Mouse (Mus musculus) A20 (cell line): ENCODE results near the gene Evc2.
A peak's percentile ranks its signal among the peaks of the same experiment; 100 is the strongest.

Experiments
- DNase-seq: peaks from one replicate; pipeline ENCODE4 v3.0.0-alpha.2; 2011; ENCODE audit warnings: low read depth, low spot score

Gene Evc2

DNA sequence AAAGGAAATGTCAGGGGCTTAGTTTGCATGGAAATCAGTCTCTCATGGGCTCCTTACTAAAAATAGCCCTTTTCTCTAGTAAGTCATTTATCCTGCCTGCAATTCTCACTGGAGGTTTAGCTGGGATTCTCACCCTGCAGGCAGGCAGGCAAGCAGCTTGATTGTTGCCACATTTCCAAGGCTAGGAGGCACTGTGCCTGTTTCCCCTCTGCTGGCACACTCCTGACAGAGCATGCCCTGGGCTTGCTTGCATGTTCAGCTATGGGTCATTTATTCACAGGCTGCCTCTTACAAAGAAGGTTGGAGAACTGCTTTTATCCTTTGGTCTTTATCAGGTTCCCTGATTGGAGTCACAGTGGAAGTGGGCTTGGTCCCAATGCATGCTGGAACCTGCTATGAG is 27.5 kb downstream of the Evc2 start:
- no peak for DNase-seq

GRCm38 (mm10) chr5:37368796-37369195 is 30.5 kb downstream of the Evc2 start:
- DNase-seq: no peak

GRCm38 (mm10) chr5:37377376-37377775 is 39.1 kb downstream of the Evc2 start:
- DNase-seq: no peak

DNA sequence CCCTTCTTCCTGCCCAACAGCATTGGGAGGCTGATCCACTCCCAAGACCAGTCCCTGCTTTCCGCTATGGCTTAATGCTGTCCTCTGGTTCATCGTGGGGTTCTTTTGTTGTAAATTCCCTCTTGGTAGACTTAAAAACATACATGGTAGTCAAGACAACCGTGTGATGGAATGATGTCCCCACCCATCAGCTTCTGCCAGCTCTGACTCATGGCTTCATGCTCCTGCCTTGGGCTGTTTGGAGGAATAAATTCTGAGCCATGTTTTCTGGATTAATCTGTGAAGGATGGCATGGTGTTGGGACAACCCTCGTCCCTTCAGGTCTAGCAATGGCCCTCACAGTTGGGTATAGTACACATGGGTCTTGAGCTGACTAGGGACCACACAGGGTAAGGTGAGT is 42.3 kb downstream of the Evc2 start:
- DNase-seq: no peak

DNA sequence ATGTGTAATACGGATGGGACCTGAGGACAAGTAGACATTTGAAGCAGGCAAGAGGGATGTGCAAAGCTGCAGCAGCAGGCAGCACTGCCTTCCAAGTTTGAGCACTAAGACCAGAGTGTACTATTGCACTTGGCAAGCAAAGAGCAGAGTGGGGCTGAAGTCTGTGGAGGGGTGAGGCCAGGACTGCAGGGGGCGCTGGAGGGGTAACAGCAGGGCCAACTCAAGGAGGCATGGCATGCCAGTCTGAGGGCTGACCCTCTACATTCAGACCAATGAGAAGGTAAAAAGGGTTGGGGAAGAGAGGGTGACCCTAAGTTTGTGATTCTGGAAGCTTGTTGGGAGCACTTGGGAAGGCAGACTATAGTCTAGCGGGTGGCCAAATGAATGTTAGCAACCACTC is 45.3 kb downstream of the Evc2 start:
- DNase-seq: peak; percentile 25

GRCm38 (mm10) chr5:37388646-37389045 is 50.3 kb downstream of the Evc2 start:
- DNase-seq: no peak

DNA sequence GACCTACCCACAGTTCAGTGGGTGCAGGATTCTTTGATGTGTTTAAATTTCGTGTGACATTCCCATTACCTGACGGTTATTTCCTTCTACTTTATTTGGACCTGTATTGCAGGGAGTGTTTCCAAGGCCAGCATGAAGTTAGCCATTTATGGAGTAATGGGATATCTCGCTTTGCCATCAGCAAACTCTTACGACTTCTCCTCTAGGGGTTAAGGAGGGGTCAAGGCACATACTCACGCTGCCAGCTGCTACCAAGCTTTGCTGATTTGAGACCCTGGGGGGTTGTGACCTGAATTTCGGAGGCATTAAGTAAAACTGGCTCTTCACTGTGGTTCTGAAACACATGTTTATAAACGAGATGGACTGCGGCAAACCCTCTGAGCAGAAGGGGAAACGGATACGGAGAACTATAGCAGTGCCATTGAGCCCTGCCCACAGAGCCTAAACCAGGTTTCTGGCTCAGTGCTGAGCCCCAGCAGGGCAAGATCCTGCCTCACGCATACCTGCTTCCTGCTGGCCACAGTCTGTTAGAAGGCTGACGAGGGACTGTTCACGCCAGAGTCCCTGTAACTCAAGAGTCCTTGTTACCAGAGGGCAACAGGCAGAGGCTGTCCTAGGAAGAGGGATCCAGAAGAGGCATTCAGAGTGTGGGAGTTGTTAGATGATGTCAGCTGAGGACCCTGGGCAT is 51.7 kb downstream of the Evc2 start:
- DNase-seq: no peak

DNA sequence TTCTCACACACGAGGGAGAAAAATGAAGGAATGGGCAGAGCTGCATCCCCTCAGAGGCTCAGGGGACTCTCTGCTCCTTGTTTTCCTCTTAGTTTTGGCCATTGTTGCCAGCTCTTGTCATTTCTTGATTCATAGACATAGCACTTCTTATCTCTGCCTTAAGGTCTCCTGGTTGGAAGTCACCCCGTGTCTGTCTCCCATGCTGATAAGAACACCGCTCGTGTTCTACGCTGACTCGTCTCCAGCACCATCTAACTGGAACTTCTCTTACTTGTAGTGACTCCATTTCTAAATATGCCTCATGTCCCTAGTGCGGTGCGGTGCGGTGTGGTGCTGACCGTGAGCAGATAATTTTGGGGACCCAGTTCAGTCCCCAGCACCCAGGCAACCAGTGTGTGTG is 52.6 kb downstream of the Evc2 start:
- no peak for DNase-seq

GRCm38 (mm10) chr5:37391901-37392300 is 53.6 kb downstream of the Evc2 start:
- DNase-seq: no peak

DNA sequence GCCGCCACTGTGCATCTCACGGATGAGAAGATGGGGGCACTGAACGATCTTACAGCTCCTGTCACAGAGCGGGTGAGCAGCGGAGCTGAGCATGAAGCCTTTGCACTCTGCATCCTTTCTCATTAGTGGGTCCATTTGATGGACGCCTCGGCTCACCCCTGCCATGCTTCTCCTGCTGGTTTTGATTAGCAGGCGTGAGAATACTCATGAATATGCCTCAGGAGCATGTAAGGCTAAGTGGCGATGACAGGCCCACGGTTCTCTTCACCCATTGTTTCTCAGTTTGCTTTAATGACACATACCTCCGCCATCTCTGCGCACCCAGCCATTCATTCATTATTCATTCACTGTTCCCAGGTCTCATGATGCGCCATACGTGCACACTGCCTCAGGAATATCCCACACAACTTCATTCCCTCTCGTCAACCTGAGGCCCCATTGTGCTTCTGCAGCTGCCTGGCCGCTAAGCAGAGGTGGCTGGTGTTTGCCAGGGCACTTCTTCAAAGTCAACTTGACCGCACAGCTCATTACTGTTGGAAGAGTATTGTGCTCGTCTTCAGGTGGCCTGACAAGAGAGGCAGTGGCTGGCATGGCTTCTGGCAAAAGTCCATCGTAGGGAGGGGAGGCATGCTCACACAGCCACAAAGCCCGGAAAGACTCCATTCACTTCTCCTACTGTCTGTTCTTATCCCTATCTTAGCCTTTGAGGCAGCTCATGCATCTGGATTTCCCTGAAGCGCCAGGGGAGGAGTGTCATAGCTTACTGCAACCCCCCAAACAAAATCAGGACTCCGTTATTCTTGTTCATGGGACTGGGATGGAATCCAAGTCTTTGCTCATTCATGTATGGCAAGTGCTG is 57.1 kb downstream of the Evc2 start:
- DNase-seq: no peak

DNA sequence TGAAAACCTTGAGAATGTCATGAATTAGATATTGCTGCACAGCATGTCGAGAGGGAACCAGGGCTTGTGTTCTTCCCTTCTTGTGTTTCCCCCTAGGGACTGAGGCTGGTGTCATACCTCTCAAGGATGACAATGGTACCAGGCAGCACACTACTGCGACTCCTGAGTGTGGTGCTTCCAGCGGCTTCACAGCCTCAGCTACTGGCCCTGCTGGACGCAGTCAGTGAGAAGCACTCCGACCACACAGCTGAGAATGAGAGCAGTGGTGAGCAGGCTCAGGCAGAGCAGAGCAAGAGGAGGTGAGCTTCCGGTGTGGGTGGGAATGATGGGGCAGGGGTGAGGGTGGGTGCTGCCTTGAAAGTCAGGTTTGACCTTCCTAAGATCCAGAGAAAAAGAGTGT is 80.7 kb downstream of the Evc2 start:
- DNase-seq: no peak

- no peak for DNase-seq
These were observed 88.9 kb downstream of the Evc2 start for GRCm38 (mm10) chr5:37427210-37427609.

DNA sequence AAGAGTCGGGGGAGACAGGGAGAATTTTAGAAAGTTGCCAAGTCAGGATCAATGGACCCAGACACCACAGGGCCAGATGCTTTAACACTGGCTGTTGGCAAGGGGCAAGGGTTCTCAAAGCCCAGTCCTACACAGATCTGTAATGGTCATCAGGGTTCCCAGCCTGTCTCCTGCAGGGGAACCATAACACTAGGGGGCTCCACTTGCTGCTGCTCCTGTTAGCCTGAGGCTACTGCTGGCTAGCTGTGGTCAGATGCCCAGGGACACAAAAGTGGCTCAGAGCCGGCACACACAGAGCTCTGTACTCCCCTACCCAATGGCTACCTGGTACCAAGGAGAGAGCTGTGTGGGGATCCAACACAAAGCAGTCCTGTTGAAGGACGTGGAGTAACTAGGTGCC is 97.1 kb downstream of the Evc2 start:
- DNase-seq: peak; percentile 31

- no peak for DNase-seq
These were observed 104.5 kb downstream of the Evc2 start for GRCm38 (mm10) chr5:37442767-37443166.

DNA sequence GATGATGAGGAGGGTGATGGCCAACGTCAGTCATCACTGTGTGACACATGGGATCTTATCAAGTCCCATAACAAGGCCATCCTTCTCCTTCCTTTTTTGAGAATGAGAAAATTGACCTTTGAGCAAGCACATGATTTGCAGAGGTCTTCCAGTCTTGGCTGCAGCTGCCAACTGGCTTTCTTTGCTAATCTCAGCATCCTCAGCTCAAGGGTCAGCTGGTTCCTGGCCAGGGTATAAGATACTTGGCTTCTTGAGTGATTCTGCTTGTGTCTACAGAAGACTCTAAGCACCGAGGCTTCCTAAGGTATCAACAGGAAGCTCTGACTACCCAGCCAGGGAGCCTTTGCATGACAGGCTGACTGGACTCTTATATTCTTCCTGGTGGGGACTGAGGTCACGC is 109.2 kb downstream of the Evc2 start:
- no peak for DNase-seq

DNA sequence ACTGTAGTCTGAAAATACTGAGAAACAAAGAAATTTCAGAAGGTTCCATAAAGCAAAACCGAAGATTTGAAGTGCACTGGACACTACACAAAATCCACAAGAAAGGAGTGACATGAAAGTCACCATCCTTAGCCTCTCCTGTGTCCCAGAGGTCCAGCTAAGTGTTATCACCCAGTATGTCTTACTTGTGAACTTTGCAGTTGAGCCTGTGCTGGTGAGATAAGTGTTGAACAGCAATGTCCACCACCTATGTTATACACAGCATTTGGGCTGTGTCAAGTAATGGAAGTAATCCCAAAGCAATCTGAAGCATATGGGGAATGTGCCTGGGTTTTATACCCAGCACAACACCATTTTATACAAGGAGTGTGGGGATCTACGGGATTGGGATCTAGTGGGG is 118.3 kb downstream of the Evc2 start:
- no peak for DNase-seq

GRCm38 (mm10) chr5:37457191-37457590 is 118.9 kb downstream of the Evc2 start:
- DNase-seq: no peak

GRCm38 (mm10) chr5:37457831-37458230 is 119.5 kb downstream of the Evc2 start:
- DNase-seq: no peak

- DNase-seq: no peak
These were observed 119.9 kb downstream of the Evc2 start for GRCm38 (mm10) chr5:37458236-37458635.

GRCm38 (mm10) chr5:37465461-37465860 is 127.2 kb downstream of the Evc2 start:
- DNase-seq: no peak

DNA sequence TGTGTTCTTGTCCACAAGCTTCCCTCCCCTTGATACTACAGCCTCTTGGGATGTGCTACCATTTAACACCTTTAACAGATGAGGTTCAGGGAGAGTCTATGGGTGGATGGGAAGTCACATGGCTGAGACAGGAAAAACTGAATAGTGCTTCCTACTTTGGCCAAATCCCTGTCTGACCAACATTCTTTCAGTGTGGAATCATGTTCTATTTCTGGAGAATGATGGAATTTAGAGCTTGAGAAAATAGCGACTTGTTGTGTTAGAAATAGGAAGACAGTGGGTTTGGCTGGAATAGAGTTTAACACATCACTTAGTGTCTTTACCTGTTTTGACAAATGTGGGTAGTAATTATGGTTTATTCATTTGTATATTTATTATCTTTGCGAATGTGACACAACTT is 129.3 kb downstream of the Evc2 start:
- DNase-seq: no peak

DNA sequence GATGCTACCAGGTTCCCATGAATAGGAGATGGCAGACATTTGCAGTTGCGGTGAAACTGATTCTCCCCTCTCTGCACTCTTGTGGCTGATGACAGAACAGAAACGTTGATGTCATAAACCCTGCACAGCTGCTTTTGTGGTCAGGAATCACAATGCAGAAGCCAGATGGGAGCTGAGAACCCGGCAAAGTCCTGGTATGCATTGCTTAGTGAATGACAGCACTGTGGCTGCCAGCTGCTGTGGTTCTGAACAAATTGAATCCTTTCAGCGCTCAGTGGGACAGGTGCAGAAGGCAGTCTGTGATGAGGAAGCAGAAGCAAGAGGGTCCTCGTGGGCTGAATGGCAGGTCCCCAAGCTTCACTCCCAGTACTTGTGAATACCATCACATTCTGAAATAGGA is 130.7 kb downstream of the Evc2 start:
- peak; percentile 5 for DNase-seq

GRCm38 (mm10) chr5:37471584-37471983 is 133.3 kb downstream of the Evc2 start:
- no peak for DNase-seq
